Mouse (Mus musculus) ES-Bruce4 (cell line): ENCODE results near the gene Prpf8. TPM values are rescaled to one million over a fixed set of nuclear protein-coding genes. Genes with fewer than 3 reads are reported as not detected.
A peak's percentile ranks its signal among the peaks of the same experiment; 100 is the strongest.

Experiments
- H3K27ac ChIP-seq: 2 replicates; pipeline ENCODE4 v1.5.1; 2012; ENCODE audit warnings: low read length, inconsistent platforms; ENCODE audit not compliant: insufficient read depth
- H3K27me3 ChIP-seq: 2 replicates; pipeline ENCODE4 v1.6.1; 2012; ENCODE audit warnings: mild to moderate bottlenecking, low read length, inconsistent platforms; ENCODE audit not compliant: control insufficient read depth, poor library complexity, insufficient read depth, severe bottlenecking
- H3K36me3 ChIP-seq: 2 replicates; pipeline ENCODE4 v1.6.1; 2012; ENCODE audit warnings: inconsistent platforms, mild to moderate bottlenecking, low read length, moderate library complexity; ENCODE audit not compliant: control insufficient read depth, poor library complexity, insufficient read depth, severe bottlenecking
- H3K4me1 ChIP-seq: one replicate; pipeline ENCODE4 v1.8.1; 2011; ENCODE audit warnings: low read length; ENCODE audit not compliant: control insufficient read depth, insufficient read depth
- H3K4me3 ChIP-seq: 2 replicates; pipeline ENCODE4 v1.5.1; 2011; ENCODE audit warnings: low read depth, mild to moderate bottlenecking, low read length
- H3K9ac ChIP-seq: 2 replicates; pipeline ENCODE4 v1.6.1; 2012; ENCODE audit warnings: low read depth, mild to moderate bottlenecking, inconsistent platforms; ENCODE audit not compliant: poor library complexity, severe bottlenecking
- H3K9me3 ChIP-seq: replicated peaks from 2 replicates; pipeline ENCODE4 v1.6.1; 2012; ENCODE audit warnings: mild to moderate bottlenecking, low read length, inconsistent platforms; ENCODE audit not compliant: control insufficient read depth, poor library complexity, insufficient read depth, severe bottlenecking
- CTCF ChIP-seq: IDR thresholded peaks from one replicate; pipeline ENCODE4 v1.8.1; 2011; ENCODE audit warnings: low read depth, low read length
- EP300 ChIP-seq: IDR thresholded peaks from 2 replicates; pipeline ENCODE4 v1.6.1; 2011; ENCODE audit warnings: low read depth, low read length; ENCODE audit not compliant: insufficient read depth
- POLR2A ChIP-seq: IDR thresholded peaks from one replicate; pipeline ENCODE4 v1.8.1; 2011; ENCODE audit warnings: low read length; ENCODE audit not compliant: insufficient read depth
- polyA plus RNA-seq: library from polyadenylated mRNA; stranded (reverse); fragments of >200 nt; gene quantifications from 2 replicates; pipeline ENCODE4 v1.2.4, GENCODE M21; 2011; ENCODE audit warnings: low read depth; ENCODE audit not compliant: missing spikeins, insufficient read depth, insufficient read length

Gene Prpf8
- polyA plus RNA-seq, 1 experiment: 212 TPM

- no peak for TF ChIP-seq POLR2A
- TF ChIP-seq EP300: no peak
Observed at GRCm38 (mm10) chr11:75525531-75526125, 39.0 kb downstream of the Prpf8 start.

GRCm38 (mm10) chr11:75526943-75527342 is 40.3 kb downstream of the Prpf8 start:
- TF ChIP-seq CTCF (no peak), POLR2A (no peak), EP300 (no peak)
- H3K27me3 ChIP-seq: no peaks in the 10 kb centered on the region

More at GRCm38 (mm10) chr11:75525531-75526125, 39.0 kb downstream of the Prpf8 start:
- Histone ChIP-seq H3K4me1 (no peaks in the 10 kb centered on the region), H3K9ac (no peak overlapping the region), H3K9me3 (no peaks in the 10 kb centered on the region), H3K27me3 (no peaks in the 10 kb centered on the region), H3K36me3 (no peaks in the 10 kb centered on the region), H3K27ac (no peak overlapping the region), H3K4me3 (0 out of 2 replicates have a peak overlapping the region, but pooled peaks have one; percentile 12)

GRCm38 (mm10) chr11:75529771-75530170 is 43.2 kb downstream of the Prpf8 start:
- no peak overlapping the region for H3K27ac ChIP-seq
- TF ChIP-seq EP300 (no peak), CTCF (no peak), POLR2A (no peak)
- no peak overlapping the region for H3K4me3 ChIP-seq
- H3K27me3 ChIP-seq: no peaks in the 10 kb centered on the region
- peaks cover 2% of the 10 kb centered on the region for H3K4me1 ChIP-seq
- no peak overlapping the region for H3K9ac ChIP-seq
- no peaks in the 10 kb centered on the region for H3K36me3 ChIP-seq
- no peaks in the 10 kb centered on the region for H3K9me3 ChIP-seq

More at GRCm38 (mm10) chr11:75526943-75527342, 40.3 kb downstream of the Prpf8 start:
- no peak overlapping the region for H3K4me3 ChIP-seq
- no peak overlapping the region for H3K27ac ChIP-seq
- no peaks in the 10 kb centered on the region for H3K9me3 ChIP-seq
- H3K4me1 ChIP-seq: no peaks in the 10 kb centered on the region
- no peaks in the 10 kb centered on the region for H3K36me3 ChIP-seq
- H3K9ac ChIP-seq: no peak overlapping the region

GRCm38 (mm10) chr11:75530325-75530724 is 43.7 kb downstream of the Prpf8 start:
- Histone ChIP-seq H3K9me3 (no peaks in the 10 kb centered on the region), H3K9ac (peak overlapping the region; percentile 85), H3K4me3 (peak overlapping the region; percentile 86), H3K27me3 (no peaks in the 10 kb centered on the region), H3K27ac (no peak overlapping the region), H3K36me3 (no peaks in the 10 kb centered on the region), H3K4me1 (peaks cover 2% of the 10 kb centered on the region)
- TF ChIP-seq CTCF (peak; percentile 99), EP300 (0 out of 2 replicates have a peak, but pooled peaks have one; percentile 8), POLR2A (no peak)

GRCm38 (mm10) chr11:75530845-75531373 is 44.3 kb downstream of the Prpf8 start:
- Histone ChIP-seq H3K27ac (no peak overlapping the region), H3K36me3 (no peaks in the 10 kb centered on the region), H3K4me3 (peak overlapping the region; percentile 86)

GRCm38 (mm10) chr11:75531469-75532242 is 45.0 kb downstream of the Prpf8 start, which contains the start of gene Slc43a2:
TSS of gene Slc43a2 (plus strand) at chr11:75531694.
- no peaks in the 10 kb centered on the region for H3K9me3 ChIP-seq
- peak within 1 kb of the TSS; percentile 52 for H3K27ac ChIP-seq
- H3K9ac ChIP-seq: peak within 1 kb of the TSS; percentile 85
- H3K4me1 ChIP-seq: peaks cover 2% of the 10 kb centered on the region
- peak within 1 kb of the TSS; percentile 86 for H3K4me3 ChIP-seq
- H3K36me3 ChIP-seq: no peaks in the 10 kb centered on the region
- no peaks in the 10 kb centered on the region for H3K27me3 ChIP-seq
- no peak for TF ChIP-seq CTCF
- no peak for TF ChIP-seq POLR2A
- no peak for TF ChIP-seq EP300

More at GRCm38 (mm10) chr11:75530845-75531373, 44.3 kb downstream of the Prpf8 start:
- TF ChIP-seq EP300 (no peak), POLR2A (no peak), CTCF (no peak)
- peaks cover 2% of the 10 kb centered on the region for H3K4me1 ChIP-seq
- H3K9ac ChIP-seq: peak overlapping the region; percentile 85
- no peaks in the 10 kb centered on the region for H3K27me3 ChIP-seq
- no peaks in the 10 kb centered on the region for H3K9me3 ChIP-seq
